Mouse (Mus musculus) B cell, adult 67 days (primary cell): ENCODE data around the gene Acot2. TPM values are rescaled to one million over a fixed set of nuclear protein-coding genes. Genes with fewer than 3 reads are reported as not detected.

ENCODE experiments used
- total RNA-seq, 2 experiments: library from RNA; stranded (reverse); gene quantifications; 4 replicates each; pipeline ENCODE4 v1.2.4; 2023

Acot2 gene
- total RNA-seq = 10 to 100 TPM; 27.3 to 28.6 TPM

GRCm38 (mm10) chr12:83987583-83988441 is at the start of gene Acot2:
Gene Acot2 (plus strand): TSS chr12:83987861.

GRCm38 (mm10) chr12:83950493-83950839 is 37.2 kb upstream of the Acot2 start, which contains the start of gene Riox1:
Gene Riox1 (plus strand): TSS chr12:83950608.

GRCm38 (mm10) chr12:83984752-83985151 is 2.9 kb upstream of the Acot2 start, which contains the start of gene Heatr4:
Gene Heatr4 (minus strand): TSS chr12:83984852.

GRCm38 (mm10) chr12:84009171-84009965 is 21.7 kb downstream of the Acot2 start, which contains the start of gene Acot1:
Gene Acot1 (plus strand): TSS chr12:84009490.

GRCm38 (mm10) chr12:84038241-84038640 is 50.6 kb downstream of the Acot2 start, which contains the start of gene Acot4:
Gene Acot4 (plus strand): TSS chr12:84038379.

GRCm38 (mm10) chr12:84038691-84039111 is 51.0 kb downstream of the Acot2 start, which contains the start of gene Gm49366:
Gene Gm49366 (plus strand): TSS chr12:84038935.

Other genes starting within 250 kb of the Acot2 start
- 1 to 10 TPM; 1.4 to 1.5 TPM for gene Papln, start 224.2 kb upstream of the Acot2 start, total RNA-seq
- 10 to 100 TPM; 41.2 to 46.6 TPM for gene Numb, start 65.9 kb upstream of the Acot2 start, total RNA-seq
- 10 to 100 TPM; 15.1 to 17.3 TPM for gene Riox1, start 37.3 kb upstream of the Acot2 start, total RNA-seq
- gene Heatr4, start 3.0 kb upstream of the Acot2 start, total RNA-seq = not detected
- 1 to 10 TPM; 1.8 to 3.1 TPM for gene Acot1, start 21.6 kb downstream of the Acot2 start, total RNA-seq
- not detected for gene Acot4, start 50.5 kb downstream of the Acot2 start, total RNA-seq
- gene Gm49366, start 51.1 kb downstream of the Acot2 start, total RNA-seq = not detected
- gene Acot3, start 64.3 kb downstream of the Acot2 start, total RNA-seq = not detected
- not detected for gene Acot5, start 81.5 kb downstream of the Acot2 start, total RNA-seq
- gene Acot6, start 112.8 kb downstream of the Acot2 start, total RNA-seq = 1 to 10 TPM in 1 of 2 experiments, under 1 TPM in 1; 0.95 to 1.1 TPM
- 1 to 10 TPM in 1 of 2 experiments, under 1 TPM in 1; 0.46 to 1.5 TPM for gene Dnal1, start 126.5 kb downstream of the Acot2 start, total RNA-seq
- gene Pnma1, start 160.6 kb downstream of the Acot2 start, total RNA-seq = 10 to 100 TPM in 1 of 2 experiments, 1 to 10 TPM in 1; 9.5 to 12.0 TPM
- gene Elmsan1, start 231.0 kb downstream of the Acot2 start, total RNA-seq = 100 to 1,000 TPM; 170 to 178 TPM